In the genomic region with DNA sequence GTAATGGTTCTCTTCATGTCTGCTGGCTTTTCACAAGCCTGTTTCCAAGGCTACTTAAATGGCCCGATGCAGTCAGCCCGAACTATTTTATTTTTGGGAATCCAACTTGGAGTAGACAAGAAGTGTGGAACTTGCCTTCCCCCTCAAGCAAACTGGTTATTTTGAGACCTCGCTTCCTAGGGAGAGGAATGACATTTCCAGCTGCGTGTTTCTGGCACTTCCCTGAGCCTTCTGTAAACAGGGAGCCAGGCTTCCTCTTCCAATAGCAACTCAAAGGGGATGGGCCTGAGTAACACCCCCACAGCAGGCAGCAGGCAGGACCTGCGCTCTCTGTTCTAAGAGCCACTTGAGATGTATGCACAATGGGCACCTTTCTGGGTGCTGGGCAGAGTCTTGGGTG, we compare ENCODE assay signal across 8 mouse cellular contexts. TPM values are rescaled to one million over a fixed set of nuclear protein-coding genes. Genes with fewer than 3 reads are reported as not detected.
DNase-seq lines count a peak whose midpoint lies in the region; ATAC-seq lines count a peak whose summit lies in the region.

No protein-coding gene starts in this region.

- 26% methylated on average over 5 of the region's 5 CpGs for WGBS in heart, embryonic 11.5 days (ENCODE audit: insufficient replicate concordance)
- 37% methylated on average over 5 of the region's 5 CpGs for WGBS in hindbrain, embryonic 12.5 days

- H3K4me2 ChIP-seq in heart, embryonic 11.5 days = no peak overlapping the region
- no peak overlapping the region for H3K4me2 ChIP-seq in hindbrain, embryonic 12.5 days (replicated peaks)

- H3K27ac ChIP-seq in heart, embryonic 11.5 days (ENCODE audit: low read depth, low read length) = no peak overlapping the region
- H3K27ac ChIP-seq in hindbrain, embryonic 12.5 days = no peak overlapping the region

- no peak overlapping the region for H3K9ac ChIP-seq in heart, embryonic 11.5 days (ENCODE audit: low read depth, low read length)
- no peak overlapping the region for H3K9ac ChIP-seq in hindbrain, embryonic 12.5 days

- no peak overlapping the region for H3K4me3 ChIP-seq in heart, embryonic 11.5 days (ENCODE audit: low read depth, low read length)
- no peak overlapping the region for H3K4me3 ChIP-seq in hindbrain, embryonic 12.5 days

- H3K4me1 ChIP-seq in heart, embryonic 11.5 days (ENCODE audit: control insufficient read depth, insufficient read depth, low read length) = peaks cover 4% of the 10 kb centered on the region; the same call in 1 of the 2 replicates
- peaks cover 14% of the 10 kb centered on the region for H3K4me1 ChIP-seq in hindbrain, embryonic 12.5 days

- no peaks in the 10 kb centered on the region for H3K36me3 ChIP-seq in heart, embryonic 11.5 days (ENCODE audit: control insufficient read depth, insufficient read depth, low read length)
- H3K36me3 ChIP-seq in hindbrain, embryonic 12.5 days = peaks cover 13% of the 10 kb centered on the region

- ATAC-seq in heart, embryonic 11.5 days (replicated peaks; ENCODE audit: insufficient number of reproducible peaks, low FRiP score, low TSS enrichment) = no peak
- no peak for ATAC-seq in hindbrain, embryonic 12.5 days (ENCODE audit: low FRiP score)

- H3K9me3 ChIP-seq in heart, embryonic 11.5 days (replicated peaks; ENCODE audit: control insufficient read depth, low read length) = no peaks in the 10 kb centered on the region
- no peaks in the 10 kb centered on the region for H3K9me3 ChIP-seq in hindbrain, embryonic 12.5 days (replicated peaks)

- no peaks in the 10 kb centered on the region for H3K27me3 ChIP-seq in heart, embryonic 11.5 days (ENCODE audit: control insufficient read depth, insufficient read depth, low read length)
- no peaks in the 10 kb centered on the region for H3K27me3 ChIP-seq in hindbrain, embryonic 12.5 days

- peak; percentile 74 to 89 for DNase-seq in heart, adult 18-20 months
- peak; percentile 81 to 90 for DNase-seq in heart, adult 9 months (ENCODE audit: low spot score in 2 of 2)
- DNase-seq in left cerebral cortex, adult 9 months (ENCODE audit: low spot score in 2 of 2) = peak; percentile 71 to 72
- peak; percentile 73 to 86 for DNase-seq in right cerebral cortex, postnatal 10 days (ENCODE audit: low spot score in 2 of 2)
- no peak for DNase-seq in urinary bladder, postnatal 25 days (ENCODE audit: low spot score)
- DNase-seq in embryo, embryonic 10.5 days (ENCODE audit: low spot score) = no peak

RNA-seq across cellular contexts. Expression of gene Rflnb, which starts 15.3 kb away (rescaled TPM):
- total RNA-seq in heart, adult 18-20 months (2021) = 10 to 100 TPM; 28.6 to 35.8 TPM
- polyA plus RNA-seq in heart, embryonic 11.5 days (2014; fragmentation: Nextera tagmentation; extraction: Ambion mirVana) = 8.3 and 9.0 TPM in 2 replicates
- polyA plus RNA-seq in hindbrain, embryonic 12.5 days (2016; fragmentation: Nextera tagmentation; extraction: Ambion mirVana) = 23.1 and 25.4 TPM in 2 replicates

RNA-seq across cellular contexts. Expression of gene 1700016K19Rik, which starts 43.2 kb away (rescaled TPM):
- total RNA-seq in heart, adult 18-20 months (2021) = under 1 TPM in 1 of 2 experiments, not detected in 1; 0.64 TPM
- not detected in 2 replicates for polyA plus RNA-seq in heart, embryonic 11.5 days (2014; fragmentation: Nextera tagmentation; extraction: Ambion mirVana)
- polyA plus RNA-seq in hindbrain, embryonic 12.5 days (2016; fragmentation: Nextera tagmentation; extraction: Ambion mirVana) = 2.0 and 3.7 TPM in 2 replicates

Comparison
In these comparisons a context has a peak if more than half of its experiments do, and no peak if none do; other contexts are left out.
1. DNase-seq: peak in heart, adult 18-20 months (2 of 2), heart, adult 9 months (2 of 2), left cerebral cortex, adult 9 months (2 of 2) and right cerebral cortex, postnatal 10 days (2 of 2); none in urinary bladder, postnatal 25 days (single experiment) and embryo, embryonic 10.5 days (single experiment).